Mouse (Mus musculus): ENCODE data around the gene Sipa1l3.

Gene Sipa1l3

DNA sequence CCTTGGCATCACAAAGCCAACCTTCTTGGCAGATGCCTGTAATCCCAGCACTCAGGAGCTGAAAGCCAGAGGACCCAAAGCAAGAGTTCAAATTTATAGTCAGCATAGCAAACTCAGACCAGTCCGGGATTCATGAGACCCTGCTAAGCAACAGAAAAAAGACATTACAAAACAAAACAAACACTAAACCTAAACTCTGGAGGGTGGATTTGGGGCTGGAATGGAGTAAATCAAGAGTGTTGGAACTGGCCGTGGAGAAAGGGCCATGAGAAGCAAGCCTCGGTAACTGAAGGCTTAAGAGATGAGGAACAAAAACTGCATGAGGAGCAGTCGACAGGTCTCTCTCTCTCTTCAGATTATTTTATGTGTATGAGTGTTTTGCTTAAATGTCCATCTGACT lies 234.6 kb downstream of the Sipa1l3 start:
- no peak for DNase-seq (ENCODE audit: low spot score)

DNA sequence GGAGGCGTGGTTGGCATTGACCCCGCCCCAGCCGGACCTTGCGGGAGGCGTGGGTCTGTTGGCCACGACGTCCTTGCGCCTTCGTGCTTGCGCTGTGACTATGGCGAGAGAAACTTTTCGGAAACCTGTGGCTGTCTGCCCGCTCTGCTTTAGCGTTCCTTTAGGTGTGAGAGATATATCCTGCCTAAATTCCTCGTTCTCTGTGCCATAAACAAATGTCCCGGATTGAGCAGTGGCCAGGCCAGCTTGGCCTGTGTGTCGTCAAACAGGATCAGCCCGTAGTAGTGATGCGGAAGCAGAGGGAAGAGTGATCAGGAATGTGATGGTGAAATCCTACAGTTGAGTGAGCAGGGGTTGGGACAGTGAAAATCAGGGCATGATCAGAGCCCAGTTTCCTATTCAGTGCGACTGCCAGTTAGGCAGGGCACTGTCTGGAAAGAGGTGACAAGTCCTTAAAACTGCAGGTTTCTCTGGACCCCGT lies 236.3 kb downstream of the Sipa1l3 start:
- peak; percentile 48 for DNase-seq (ENCODE audit: low spot score)

DNA sequence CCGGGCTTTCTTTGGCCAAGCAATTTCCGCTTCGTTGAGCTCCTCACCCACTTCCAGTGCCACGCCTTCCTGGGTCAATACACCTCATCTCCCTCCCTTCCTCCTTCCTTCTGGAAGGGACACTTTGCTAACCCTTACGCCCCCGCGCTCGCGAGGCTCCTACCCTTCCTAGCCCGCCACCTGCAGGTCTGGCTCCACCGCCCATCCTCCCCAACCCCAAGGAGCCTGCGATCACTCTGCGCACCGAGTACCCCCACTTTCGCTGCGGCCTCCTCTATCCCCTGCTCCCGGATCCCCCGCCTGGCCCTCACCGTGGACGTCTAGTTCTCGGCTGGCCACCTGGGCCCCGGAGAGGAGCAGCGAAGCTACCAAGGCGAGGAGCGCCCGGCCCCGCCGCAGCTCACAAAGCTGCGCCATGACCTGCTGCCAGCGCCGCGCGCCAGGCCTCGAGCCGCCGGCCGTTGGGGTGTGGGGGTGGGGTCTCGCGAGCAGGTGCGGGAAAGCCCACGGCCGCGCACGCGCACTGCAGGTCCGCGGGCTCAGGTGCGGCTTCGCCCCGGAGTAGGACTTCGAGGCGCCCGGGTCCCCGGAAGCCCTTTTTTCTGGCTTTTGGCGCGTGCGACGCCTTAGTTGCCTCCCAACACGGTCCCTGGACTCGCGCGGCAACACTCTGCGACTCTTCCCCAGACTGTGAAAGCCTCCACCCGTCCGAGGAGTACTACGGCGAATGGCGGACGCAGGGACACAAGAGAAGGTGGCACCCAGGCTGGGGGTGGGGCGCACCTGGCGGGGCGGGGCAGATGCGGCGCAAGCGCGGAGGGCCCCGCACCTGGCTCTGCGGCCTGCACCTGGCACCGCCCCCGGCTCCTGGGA lies 237.0 kb downstream of the Sipa1l3 start, which contains the start of gene Spint2:
TSS of gene Spint2 (minus strand) at position 712 of the 873 bp plus-strand sequence.
- DNase-seq (ENCODE audit: low spot score): peak; percentile 65

DNA sequence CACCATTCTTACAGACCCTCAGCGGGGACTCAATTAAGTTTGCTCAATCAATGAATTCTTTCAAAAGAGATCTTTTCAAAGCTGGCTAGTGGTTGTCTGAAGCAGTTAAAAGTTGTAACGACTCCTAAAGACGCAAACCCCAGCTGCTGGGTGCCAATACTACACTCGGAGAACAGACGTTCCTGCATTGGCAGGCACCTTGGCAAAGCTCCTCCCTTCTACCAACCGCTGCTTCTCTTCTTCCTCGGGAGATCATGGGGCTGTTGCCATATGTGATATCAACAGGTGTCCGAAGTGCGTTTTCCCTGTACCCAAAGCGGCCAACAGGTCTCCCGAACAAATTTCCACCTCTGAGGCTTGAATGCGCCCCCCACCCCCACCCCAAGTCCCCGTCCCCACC lies 237.6 kb downstream of the Sipa1l3 start:
- no peak for DNase-seq (ENCODE audit: low spot score)

DNA sequence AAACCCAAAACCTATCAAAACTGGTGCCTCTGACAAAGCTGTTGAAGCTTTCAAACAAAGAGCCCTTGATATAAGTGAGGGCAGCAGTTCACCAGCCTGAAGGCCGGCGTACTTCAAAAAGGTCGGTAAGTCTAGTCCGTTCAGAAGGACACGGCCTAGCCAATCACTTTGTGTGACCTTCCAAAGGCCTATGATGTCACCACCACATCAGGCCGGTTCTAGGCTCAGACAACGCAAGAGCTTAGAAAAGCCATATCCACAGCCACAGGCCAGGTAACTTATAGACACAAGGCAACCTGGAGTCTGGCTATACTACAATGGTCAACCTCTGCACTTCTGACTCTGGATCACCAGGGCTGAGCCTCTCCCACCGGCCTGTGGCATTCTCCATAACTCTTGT lies 238.5 kb downstream of the Sipa1l3 start:
- no peak for DNase-seq (ENCODE audit: low spot score)

DNA sequence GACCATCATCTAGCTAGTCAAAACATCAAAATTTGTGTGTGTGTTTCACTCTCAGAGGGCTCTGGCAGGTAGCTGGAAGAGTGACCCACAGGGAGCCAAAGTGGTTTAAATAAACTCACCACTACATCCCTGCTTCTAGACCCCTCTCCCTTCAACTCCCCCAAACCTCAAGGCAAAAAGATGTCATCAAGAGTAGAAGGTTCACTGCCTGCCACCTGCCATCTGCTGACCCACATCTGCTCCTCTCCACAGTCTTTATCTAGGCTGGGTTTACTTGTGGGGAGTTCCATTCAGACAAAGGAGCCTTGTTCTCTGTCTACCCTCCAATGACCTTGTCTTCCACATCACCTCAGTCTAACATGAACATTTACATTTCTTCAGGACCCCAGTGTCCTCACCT lies 239.2 kb downstream of the Sipa1l3 start:
- no peak for DNase-seq (ENCODE audit: low spot score)

DNA sequence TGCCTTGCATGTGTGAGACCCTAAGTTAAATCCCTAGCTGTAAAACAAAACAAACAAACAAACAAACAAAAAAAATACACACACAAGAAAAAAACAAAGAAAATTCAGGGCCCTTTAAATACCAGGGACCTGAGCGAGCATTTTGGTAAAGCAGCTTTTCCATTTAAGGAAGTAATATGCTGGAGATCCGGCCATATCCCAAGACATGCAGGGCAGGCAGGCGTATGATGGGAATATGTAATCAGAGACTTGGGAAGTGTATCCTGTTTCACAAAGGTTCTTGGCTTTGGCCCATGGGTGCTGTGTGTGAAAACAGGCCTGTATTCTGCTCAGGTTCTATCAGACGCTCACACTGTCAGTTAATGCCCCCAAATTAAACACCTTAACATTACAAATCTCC lies 240.9 kb downstream of the Sipa1l3 start:
- no peak for DNase-seq (ENCODE audit: low spot score)

DNA sequence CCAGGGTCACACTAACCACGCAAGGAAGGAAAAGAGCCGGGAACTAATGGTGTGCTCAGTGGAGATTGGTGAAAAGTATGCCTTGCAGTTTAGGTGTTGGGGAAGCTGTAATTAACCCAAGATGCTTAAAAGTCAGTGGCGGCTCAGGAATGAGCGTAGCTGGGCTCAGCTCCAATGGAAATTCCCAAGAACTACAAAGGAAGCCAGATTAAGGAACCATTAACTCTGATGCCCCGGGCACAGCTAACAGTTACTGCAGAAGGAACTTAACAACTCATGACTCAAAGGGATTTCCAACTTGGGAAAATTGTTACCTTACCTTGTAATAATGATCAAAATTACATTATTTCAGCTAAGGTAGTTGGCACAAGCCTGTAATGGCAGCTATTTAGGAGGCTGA lies 241.7 kb downstream of the Sipa1l3 start:
- no peak for DNase-seq (ENCODE audit: low spot score)

DNA sequence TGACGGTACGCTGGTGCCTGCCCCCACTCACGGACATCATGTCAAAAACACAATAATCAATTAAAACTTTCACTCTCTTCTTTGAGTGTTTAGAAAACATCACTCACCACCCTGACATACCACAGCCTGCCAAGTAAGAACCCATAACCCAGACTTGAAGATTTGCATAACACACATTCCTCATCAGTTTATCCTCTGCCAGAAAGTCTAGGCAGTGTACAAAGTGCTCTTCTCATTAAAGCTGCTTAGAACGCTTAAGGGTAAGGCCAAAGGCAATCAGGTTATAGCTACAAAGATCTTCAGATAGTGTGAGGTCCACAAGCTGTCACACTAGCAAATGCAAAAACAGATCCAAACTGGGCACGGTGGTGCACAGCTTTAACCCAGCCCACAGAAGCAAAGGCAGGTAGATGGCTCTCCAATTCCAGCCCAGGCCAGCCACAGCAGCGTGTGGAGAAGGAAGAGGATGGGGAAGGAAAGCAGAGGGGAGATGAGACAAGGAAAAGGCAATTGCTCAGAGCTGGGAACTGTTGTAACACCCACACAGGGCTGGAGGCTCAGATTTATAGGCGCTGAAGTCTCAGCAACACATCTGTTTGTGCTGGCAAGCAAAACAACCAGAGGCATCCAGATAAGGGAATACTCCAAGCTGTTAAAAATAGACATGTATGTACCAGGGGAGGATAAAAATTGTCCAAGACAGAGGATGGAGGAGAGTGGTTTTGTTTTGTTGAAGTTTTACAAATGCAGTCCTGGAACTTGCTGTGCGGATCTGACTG lies 246.6 kb downstream of the Sipa1l3 start:
- no peak for DNase-seq (ENCODE audit: low spot score)

DNA sequence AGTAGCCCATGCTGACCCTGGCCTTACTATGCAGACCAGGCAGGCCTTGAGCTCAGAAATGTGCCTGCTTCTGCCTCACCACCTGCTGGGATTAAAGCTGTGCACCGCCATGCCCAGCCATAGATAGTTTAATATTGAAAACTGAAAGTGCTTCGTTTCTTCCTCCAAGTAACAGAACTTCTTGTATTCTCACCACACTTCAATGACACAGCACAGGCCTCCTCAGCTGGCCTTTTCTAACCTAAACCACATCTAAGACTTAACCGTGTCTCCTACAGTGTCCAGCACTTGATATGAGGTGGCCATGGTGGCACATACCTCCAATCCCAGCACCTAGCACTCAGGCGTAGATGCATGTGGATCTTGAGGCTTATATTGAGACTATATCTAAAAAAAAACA lies 248.0 kb downstream of the Sipa1l3 start:
- DNase-seq (ENCODE audit: low spot score): no peak

Measured in retina, embryonic 14.5 days (tissue).